In genomic region chr2:110182248-110182647, GRCm38 (mm10) we compare ENCODE assay signal across 9 mouse cellular contexts.
DNase-seq lines count a peak whose midpoint lies in the region; ATAC-seq lines count a peak whose summit lies in the region.
"Had no signal": no experiment of that assay in that cellular context is flagged by ENCODE, and none has a peak within 500 bp of the region (broad histone marks: within the 10 kb centered on the region; RNA-seq: fewer than 3 reads in every experiment).

No protein-coding gene starts in this region.

- 69% methylated on average over 6 of the region's 6 CpGs for WGBS in heart, embryonic 11.5 days (ENCODE audit: insufficient replicate concordance)
- WGBS in midbrain, embryonic 13.5 days = 59% methylated on average over 6 of the region's 6 CpGs

- H3K27ac ChIP-seq in heart, embryonic 11.5 days (ENCODE audit: low read depth, low read length) = no peak overlapping the region
- no peak overlapping the region for H3K27ac ChIP-seq in midbrain, embryonic 13.5 days
- H3K27ac ChIP-seq: liver, embryonic 14.5 days had no signal

- no peak for ATAC-seq in heart, embryonic 11.5 days (replicated peaks; ENCODE audit: insufficient number of reproducible peaks, low FRiP score, low TSS enrichment)
- no peak for ATAC-seq in monocyte, adult 5-6 weeks (replicated peaks; ENCODE audit: insufficient number of reproducible peaks, low FRiP score, low TSS enrichment, poor library complexity, severe bottlenecking)
- ATAC-seq in midbrain, embryonic 13.5 days = no peak

- no peak overlapping the region for H3K4me3 ChIP-seq in heart, embryonic 11.5 days (ENCODE audit: low read depth, low read length)
- H3K4me3 ChIP-seq in midbrain, embryonic 13.5 days (replicated peaks) = no peak overlapping the region

- H3K36me3 ChIP-seq in heart, embryonic 11.5 days (ENCODE audit: control insufficient read depth, insufficient read depth, low read length) = no peaks in the 10 kb centered on the region
- H3K36me3 ChIP-seq in midbrain, embryonic 13.5 days = no peaks in the 10 kb centered on the region

- no peaks in the 10 kb centered on the region for H3K9me3 ChIP-seq in heart, embryonic 11.5 days (replicated peaks; ENCODE audit: control insufficient read depth, low read length)
- no peaks in the 10 kb centered on the region for H3K9me3 ChIP-seq in midbrain, embryonic 13.5 days

- no peaks in the 10 kb centered on the region for H3K27me3 ChIP-seq in heart, embryonic 11.5 days (ENCODE audit: control insufficient read depth, insufficient read depth, low read length)
- no peaks in the 10 kb centered on the region for H3K27me3 ChIP-seq in midbrain, embryonic 13.5 days

- H3K9ac ChIP-seq in heart, embryonic 11.5 days (ENCODE audit: low read depth, low read length) = no peak overlapping the region
- H3K9ac ChIP-seq in midbrain, embryonic 13.5 days (replicated peaks) = no peak overlapping the region
- H3K9ac ChIP-seq: liver, embryonic 14.5 days had no signal

- H3K4me1 ChIP-seq in heart, embryonic 11.5 days (ENCODE audit: control insufficient read depth, insufficient read depth, low read length) = peaks cover 28% of the 10 kb centered on the region
- H3K4me1 ChIP-seq in midbrain, embryonic 13.5 days (replicated peaks) = peaks cover 18% of the 10 kb centered on the region

- H3K4me2 ChIP-seq in heart, embryonic 11.5 days = no peak overlapping the region
- H3K4me2 ChIP-seq in midbrain, embryonic 13.5 days (replicated peaks) = no peak overlapping the region
- H3K4me2 ChIP-seq: midbrain, embryonic 11.5 days had no signal

- DNase-seq in heart, adult 18-20 months = peak; percentile 14 to 32
- peak; percentile 47 for DNase-seq in urinary bladder, postnatal 14 days (ENCODE audit: low spot score)
- no peak for DNase-seq in urinary bladder, postnatal 25 days (ENCODE audit: low spot score)
- DNase-seq in kidney, adult 9 months = peak; percentile 93
